Mouse (Mus musculus): ENCODE measurements around the gene Bak1. TPM values are rescaled to one million over a fixed set of nuclear protein-coding genes. Genes with fewer than 3 reads are reported as not detected.

The Bak1 gene
- total and polyA plus RNA-seq, 3 experiments: 75.4 to 150 TPM; not detected in 1

DNA sequence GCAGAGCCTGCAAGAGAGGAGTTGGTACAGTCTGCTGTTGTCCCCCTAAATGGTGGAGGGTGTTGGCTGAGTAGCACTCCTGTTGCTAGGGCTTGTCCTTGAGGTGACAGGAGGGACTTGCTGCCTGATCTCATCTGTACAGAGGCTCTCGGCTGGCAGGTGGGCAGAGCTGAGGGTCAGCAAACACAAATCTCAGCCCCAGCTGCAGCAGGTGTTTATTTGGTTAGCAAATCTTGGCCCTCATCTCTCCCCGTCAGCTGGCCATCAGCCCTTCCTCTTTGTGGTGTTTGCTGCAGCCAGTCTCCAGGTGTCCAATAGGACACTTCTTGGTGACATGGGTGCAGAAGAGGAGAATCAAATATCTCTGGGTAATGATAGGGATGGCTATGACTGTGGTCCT lies 35.4 kb upstream of the Bak1 start:
- DNase-seq (ENCODE audit: low read depth, low spot score): no peak
- Histone ChIP-seq H3K4me3 (ENCODE audit: control insufficient read depth in 1 of 2, insufficient read depth in 1 of 2, low read depth in 2 of 2, low read length in 2 of 2) (no peak overlapping the region), H3K9ac (ENCODE audit: control insufficient read depth, low read depth, low read length, poor library complexity, severe bottlenecking) (no peak overlapping the region), H3K36me3 (ENCODE audit: control insufficient read depth in 1 of 2, insufficient read depth in 2 of 2, low read length in 2 of 2) (peaks cover 0 to 12% of the 10 kb centered on the region in 2 experiments; a peak in 2 of 4 replicates), H3K79me2 (ENCODE audit: control insufficient read depth, insufficient read depth, low read length, poor library complexity) (no peaks in the 10 kb centered on the region), H3K9me3 (replicated peaks; ENCODE audit: insufficient read depth, low read length) (no peaks in the 10 kb centered on the region), H3K4me1 (ENCODE audit: control insufficient read depth in 1 of 2, insufficient read depth in 2 of 2, low read length in 2 of 2) (peaks cover 7 to 21% of the 10 kb centered on the region in 2 experiments; a peak in 3 of 4 replicates), H3K27me3 (ENCODE audit: control insufficient read depth in 1 of 2, insufficient read depth in 2 of 2, low read length in 2 of 2) (no peaks in the 10 kb centered on the region), H3K27ac (ENCODE audit: control insufficient read depth, low read depth, low read length) (no peak overlapping the region)
- TF ChIP-seq MEF2A (IDR thresholded peaks at IDR 0.05; ENCODE audit: extremely low read depth, insufficient replicate concordance, low read depth, low read length, poor library complexity, severe bottlenecking) (no peak), HCFC1 (IDR thresholded peaks at IDR 0.05; ENCODE audit: low read depth, low read length) (no peak), RAD21 (IDR thresholded peaks at IDR 0.05; ENCODE audit: low read depth, low read length) (no peak), TAL1 (IDR thresholded peaks at IDR 0.05; ENCODE audit: low read length) (no peak), SMC3 (IDR thresholded peaks at IDR 0.05; ENCODE audit: low read depth, low read length) (no peak), CHD2 (IDR thresholded peaks at IDR 0.05; ENCODE audit: low read length) (no peak), POLR2AphosphoS5 (IDR thresholded peaks at IDR 0.05; ENCODE audit: borderline replicate concordance, low read depth, low read length) (no peak), MAX (IDR thresholded peaks at IDR 0.05; ENCODE audit: low read length) (no peak), TBP (IDR thresholded peaks at IDR 0.05; ENCODE audit: low read depth, low read length) (no peak), KAT2A (conservative IDR thresholded peaks at IDR 0.05; ENCODE audit: low read depth, low read length) (no peak), USF2 (IDR thresholded peaks at IDR 0.05; ENCODE audit: borderline replicate concordance in 1 of 2, insufficient read depth in 1 of 2, low read depth in 1 of 2, low read length in 2 of 2) (no peak), SIN3A (IDR thresholded peaks at IDR 0.05; ENCODE audit: low read length) (no peak), NRF1 (IDR thresholded peaks at IDR 0.05; ENCODE audit: insufficient read depth, low read depth, low read length, poor library complexity, severe bottlenecking) (no peak), ZNF384 (IDR thresholded peaks at IDR 0.05; ENCODE audit: low read depth, low read length) (no peak)

DNA sequence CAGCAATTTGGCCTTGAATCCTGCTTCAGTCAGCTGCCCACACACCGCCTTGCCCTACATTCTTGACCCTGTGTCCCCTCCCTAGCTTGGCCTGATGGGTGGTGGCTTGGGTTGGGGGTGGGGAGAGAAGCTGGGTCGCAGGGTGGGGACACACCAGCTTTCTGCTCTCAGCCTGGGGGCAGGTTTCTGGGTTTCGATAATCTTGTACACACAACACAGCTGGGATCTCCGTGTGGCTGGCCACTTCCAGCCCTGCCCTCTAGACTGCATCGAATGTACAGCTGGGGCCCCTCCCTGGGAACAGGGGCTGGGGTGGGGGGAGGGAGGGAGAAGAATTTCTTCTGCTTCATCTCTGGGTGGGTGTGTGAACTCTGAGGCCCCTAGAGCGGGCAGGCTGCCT lies 34.9 kb upstream of the Bak1 start:
- Histone ChIP-seq H3K27ac (ENCODE audit: control insufficient read depth, low read depth, low read length) (no peak overlapping the region), H3K36me3 (ENCODE audit: control insufficient read depth in 1 of 2, insufficient read depth in 2 of 2, low read length in 2 of 2) (peaks cover 0 to 12% of the 10 kb centered on the region in 2 experiments; a peak in 2 of 4 replicates), H3K27me3 (ENCODE audit: control insufficient read depth in 1 of 2, insufficient read depth in 2 of 2, low read length in 2 of 2) (no peaks in the 10 kb centered on the region), H3K4me1 (ENCODE audit: control insufficient read depth in 1 of 2, insufficient read depth in 2 of 2, low read length in 2 of 2) (peaks cover 7 to 21% of the 10 kb centered on the region in 2 experiments; a peak in 3 of 4 replicates), H3K9me3 (replicated peaks; ENCODE audit: insufficient read depth, low read length) (no peaks in the 10 kb centered on the region), H3K79me2 (ENCODE audit: control insufficient read depth, insufficient read depth, low read length, poor library complexity) (no peaks in the 10 kb centered on the region), H3K9ac (ENCODE audit: control insufficient read depth, low read depth, low read length, poor library complexity, severe bottlenecking) (no peak overlapping the region), H3K4me3 (ENCODE audit: control insufficient read depth in 1 of 2, insufficient read depth in 1 of 2, low read depth in 2 of 2, low read length in 2 of 2) (no peak overlapping the region)
- DNase-seq (ENCODE audit: low read depth, low spot score): no peak
- TF ChIP-seq MYC (IDR thresholded peaks at IDR 0.05; ENCODE audit: low read depth, low read length): no peak

All from MEL (cell line).